Mouse (Mus musculus): ENCODE results near the gene Slc6a6.

Gene Slc6a6

DNA sequence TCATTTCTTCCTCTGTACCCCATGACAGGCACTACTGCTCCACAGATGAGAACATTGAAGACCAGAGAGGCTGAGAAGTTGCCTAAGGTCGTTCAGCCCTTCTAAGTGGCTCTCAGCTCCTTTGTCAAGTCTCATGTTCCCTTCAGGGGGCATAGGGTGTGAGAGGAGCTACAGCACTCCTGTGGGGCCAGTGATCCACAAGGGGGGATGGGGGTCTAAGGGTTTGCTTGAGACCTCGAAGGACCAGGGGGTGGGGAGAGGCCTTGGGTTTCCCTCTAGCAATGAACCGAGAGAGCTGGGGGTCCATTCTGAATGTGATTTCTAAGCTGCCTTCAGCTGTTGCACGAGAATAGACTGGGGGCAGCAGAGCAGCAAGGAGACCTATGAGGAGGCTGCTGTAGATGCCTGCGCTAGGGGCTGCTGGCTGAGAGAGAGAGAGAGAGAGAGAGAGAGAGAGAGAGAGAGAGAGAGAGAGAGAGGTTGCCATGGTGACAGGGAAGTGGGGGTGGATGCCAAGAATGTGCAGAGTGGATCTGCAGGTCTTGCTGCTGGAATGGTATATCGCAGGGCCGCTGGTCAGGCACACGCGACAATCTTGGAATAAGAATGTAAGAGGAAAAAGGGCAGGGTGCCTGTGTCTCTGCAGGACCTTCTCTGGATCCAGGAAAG lies 36.1 kb downstream of the Slc6a6 start:
- no peak for DNase-seq (ENCODE audit: low read depth in 2 of 2, low spot score in 2 of 2)

DNA sequence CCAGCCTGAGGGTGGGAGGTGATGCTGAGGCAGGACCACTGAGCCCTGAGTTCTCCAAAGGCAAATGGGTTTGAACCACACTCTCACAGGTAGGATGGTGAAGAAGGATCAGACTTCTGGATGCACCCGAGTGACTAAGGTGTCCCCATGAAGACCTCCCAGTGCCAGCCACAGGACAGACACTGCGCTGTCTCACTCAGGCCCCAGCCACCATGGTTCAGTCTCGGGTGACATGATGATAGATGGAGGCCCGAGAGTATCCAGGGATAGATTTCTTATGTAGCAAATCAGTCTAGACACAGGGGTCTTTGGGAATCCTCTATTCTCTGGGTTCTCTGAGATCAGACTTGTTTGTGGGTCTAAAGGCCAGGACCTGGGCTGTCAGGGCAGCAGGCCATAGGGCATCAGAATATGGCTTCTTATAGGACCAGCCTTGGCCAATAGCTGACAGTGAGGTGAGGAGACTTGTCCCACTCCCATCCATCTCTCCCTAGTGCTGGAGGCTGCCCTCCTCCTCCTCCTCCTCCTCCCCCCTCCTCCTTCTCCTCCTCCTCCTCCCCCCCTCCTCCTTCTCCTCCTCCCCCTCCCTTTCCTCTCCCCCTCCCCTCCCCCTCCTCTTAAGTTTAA lies 36.8 kb downstream of the Slc6a6 start:
- DNase-seq (ENCODE audit: low read depth in 2 of 2, low spot score in 2 of 2), result no peak

DNA sequence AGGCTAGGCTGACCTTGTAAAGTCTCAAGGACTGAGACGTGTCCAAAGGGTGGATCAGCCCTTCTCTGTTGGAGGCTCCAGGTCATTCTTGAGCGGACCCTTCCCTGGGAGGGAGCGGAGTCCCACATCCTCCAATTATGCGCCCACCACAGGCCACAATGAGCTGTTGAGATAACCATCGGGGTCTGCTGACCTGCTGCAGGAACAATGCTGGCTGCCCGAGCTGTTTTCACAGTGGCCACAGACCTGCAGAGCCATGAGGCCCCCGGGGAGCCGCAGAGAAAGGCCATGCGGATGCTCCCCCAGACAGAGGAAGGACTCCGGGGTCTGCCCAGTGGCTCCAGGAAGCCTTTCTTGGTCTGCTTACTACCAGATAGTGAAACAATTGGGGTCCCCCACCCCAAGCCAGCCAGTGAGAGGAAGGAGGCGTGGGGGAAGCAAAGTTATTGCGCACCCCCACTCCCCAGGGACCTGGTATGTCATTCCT lies 37.4 kb downstream of the Slc6a6 start:
- DNase-seq (ENCODE audit: low read depth in 2 of 2, low spot score in 2 of 2), result no peak

DNA sequence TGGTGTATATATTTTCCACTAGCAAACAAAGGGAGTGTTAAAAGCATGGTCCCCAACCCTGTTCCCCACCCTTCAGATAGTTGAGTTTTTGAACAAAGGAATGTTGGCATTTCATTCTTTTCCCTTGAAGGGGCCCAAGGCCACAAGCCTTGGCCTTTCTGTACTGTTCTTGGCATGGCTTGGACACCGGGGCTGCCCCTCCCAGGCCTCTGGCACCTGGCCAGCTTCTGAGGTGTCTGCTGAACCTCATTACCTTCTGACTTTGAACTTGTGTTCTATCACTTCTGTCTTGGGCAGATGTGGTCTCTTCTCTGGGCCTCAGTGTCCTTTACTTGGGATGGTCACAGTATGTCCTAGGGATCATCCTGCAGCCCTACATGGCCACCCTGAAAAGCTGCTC lies 43.5 kb downstream of the Slc6a6 start:
- no peak for DNase-seq (ENCODE audit: low read depth in 2 of 2, low spot score in 2 of 2)

DNA sequence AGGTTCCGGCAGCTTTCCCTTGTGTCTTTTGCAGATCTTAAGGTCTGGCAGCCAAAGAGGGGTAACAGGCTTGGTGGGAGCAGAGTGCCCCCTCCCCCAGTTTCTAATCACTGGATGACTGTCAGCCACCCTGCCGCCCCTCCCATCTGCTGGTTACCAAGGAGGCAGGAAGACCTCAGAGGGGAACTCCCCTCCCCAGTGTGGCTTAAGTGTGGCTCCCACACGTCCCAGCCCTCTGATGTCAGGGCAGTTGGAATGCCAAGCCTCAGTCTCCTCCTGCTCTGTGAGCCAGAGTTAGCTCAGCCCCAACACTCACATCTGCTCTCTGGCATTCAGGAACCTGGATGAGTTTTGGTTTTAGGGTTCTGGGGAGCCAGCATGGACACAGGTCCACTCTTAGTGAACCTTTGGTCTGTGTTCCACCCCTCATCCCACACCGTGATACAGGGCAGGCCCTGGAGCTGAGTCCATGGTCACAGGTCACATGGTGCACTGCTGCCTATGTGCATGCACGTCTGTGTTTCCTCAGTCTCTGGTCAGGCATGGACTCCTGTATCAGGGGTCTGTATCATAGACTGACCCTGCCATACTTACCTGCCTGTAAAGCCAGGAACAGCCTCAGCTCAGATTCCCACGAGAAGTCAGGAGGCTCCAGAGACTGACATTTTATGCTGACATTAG lies 45.2 kb downstream of the Slc6a6 start:
- no peak for DNase-seq (ENCODE audit: low read depth in 2 of 2, low spot score in 2 of 2)

DNA sequence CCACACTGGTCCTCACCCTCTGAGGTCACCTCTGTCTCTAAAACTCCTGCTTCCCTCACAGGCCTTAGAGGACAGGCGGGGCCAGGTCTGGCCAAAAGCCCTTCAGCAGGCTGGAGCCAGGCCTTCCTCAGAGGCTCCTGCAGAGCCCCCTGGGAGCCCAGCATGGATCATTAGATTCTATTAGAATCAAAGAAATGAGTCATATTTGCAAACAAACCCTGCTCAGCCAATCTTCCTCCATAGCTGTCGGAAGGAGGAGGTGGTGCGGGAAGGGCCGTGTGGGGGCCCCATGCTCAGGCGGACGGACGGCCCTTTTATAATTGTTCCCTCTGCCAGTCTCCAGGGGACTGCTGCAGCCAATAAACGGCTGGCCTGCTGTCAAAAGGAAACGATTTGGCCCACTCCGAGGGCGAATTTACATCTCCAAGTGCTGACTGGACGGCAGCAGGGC lies 45.8 kb downstream of the Slc6a6 start:
- DNase-seq (ENCODE audit: low read depth in 2 of 2, low spot score in 2 of 2), result no peak

DNA sequence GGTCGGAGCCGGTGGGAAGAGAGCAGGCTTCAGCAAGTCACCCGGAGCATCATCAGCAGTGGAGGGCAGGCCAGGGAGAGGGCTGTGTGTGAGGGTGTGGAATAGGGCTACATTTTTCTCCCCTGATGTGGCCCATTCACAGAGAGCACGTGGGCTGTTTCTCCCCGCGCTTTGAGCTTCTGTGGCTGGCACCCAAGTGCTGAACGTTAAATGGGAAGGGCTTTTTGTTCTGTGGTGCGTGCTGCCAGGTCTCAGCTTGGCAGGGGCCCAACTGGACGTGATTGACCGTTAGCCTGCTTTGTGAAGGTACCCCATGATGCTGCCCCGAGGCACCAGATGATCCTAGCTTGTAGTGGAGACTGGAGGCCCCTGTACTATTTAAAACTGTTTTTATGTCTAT lies 48.3 kb downstream of the Slc6a6 start:
- no peak for DNase-seq (ENCODE audit: low read depth in 2 of 2, low spot score in 2 of 2)

DNA sequence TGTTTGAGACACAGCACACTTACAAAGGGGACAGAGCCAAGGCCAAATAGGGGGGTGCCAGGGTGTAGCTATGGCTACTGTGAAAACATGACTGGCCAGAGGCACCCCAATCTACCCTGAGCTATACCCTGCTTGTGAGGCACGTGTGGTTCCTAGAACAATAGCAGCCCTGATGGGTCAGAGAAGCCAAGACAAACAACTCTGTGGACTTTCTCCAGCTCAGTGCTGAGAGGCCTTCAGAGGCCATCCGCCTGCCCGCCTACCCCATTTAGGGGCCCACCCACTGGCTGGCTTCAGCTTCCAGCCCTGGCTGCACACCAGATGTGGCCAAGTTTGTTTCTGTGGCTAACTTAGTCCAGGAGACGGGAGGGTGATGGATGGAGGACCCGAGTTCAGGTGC lies 52.6 kb downstream of the Slc6a6 start:
- DNase-seq (ENCODE audit: low read depth in 2 of 2, low spot score in 2 of 2), result no peak

DNA sequence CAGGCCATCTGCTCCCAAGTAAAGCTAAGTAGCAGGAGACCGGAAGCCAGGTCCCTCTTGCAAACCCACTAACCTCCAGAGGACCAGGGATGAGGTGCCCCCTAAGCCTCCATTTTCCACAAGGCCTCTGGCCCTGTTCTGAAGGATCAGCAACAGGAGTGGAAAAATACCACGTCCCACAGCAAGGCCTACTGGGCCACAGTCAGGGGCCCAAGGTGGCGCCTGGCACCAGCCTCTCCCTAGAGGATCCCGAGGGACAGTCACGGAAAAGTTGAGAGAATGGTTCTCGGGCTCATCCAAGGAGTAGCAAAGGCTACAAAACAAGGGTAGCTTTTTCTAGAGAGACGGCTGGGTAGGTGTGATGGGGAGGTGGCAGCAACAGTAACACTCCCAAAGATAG lies 53.6 kb downstream of the Slc6a6 start:
- DNase-seq (ENCODE audit: low read depth in 2 of 2, low spot score in 2 of 2), result no peak

DNA sequence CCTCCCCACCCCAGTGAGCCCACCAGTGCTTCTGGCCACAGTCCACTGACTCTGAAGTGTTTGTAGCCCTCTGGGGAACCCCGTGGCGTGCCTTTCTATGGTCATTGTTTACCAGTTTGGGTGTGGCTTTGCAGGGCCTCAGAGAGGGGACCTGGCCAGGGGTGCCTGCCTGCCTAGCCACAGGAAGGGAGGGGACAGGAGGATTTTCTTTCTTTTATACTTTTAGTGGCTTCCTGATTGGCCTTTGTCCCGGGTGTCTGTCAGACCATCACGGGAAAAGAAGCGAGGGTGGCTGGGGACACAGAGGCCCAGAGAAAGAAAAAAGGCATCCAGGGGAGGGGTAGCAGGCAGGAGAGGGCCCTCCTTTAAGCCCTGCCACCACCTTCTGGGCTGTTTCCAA lies 54.2 kb downstream of the Slc6a6 start:
- no peak for DNase-seq (ENCODE audit: low read depth in 2 of 2, low spot score in 2 of 2)

DNA sequence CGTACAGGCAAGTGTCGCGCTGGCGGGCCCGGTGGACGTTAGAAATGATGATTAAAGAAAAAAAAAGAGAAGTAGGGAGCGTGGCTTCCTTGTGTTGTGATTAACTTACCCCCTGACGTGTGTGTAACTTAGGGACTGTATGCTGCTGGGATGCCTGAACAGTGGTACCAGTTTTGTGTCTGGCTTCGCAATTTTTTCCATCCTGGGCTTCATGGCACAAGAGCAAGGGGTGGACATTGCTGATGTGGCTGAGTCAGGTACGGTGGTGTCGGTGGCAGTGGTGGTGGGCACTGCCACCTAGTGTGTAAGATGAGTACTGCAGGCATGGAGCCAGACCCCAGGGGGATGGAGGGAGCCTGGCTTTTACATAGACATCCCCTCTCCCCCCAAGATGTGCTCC lies 57.2 kb downstream of the Slc6a6 start:
- DNase-seq (ENCODE audit: low read depth in 2 of 2, low spot score in 2 of 2), result peak; percentile 55 to 62

DNA sequence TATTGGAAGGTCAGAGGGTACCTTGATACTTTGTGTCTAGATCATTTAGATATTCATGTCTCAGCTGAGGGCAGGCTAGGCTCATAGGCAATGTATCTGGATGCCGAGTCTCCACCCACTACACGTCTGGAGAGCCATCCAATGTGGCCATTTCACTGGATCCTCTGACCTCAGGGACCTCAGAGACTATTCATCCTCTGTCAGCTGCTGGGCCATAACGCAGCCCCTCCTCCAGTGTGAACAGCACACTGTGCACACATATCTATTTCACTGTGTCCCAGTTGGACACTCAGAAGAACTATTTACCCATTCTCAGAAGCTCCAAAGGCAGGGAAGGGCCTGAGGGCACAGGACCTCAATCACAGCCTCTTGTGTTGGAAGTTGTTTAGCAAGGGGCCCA lies 58.6 kb downstream of the Slc6a6 start:
- DNase-seq (ENCODE audit: low read depth in 2 of 2, low spot score in 2 of 2), result no peak

DNA sequence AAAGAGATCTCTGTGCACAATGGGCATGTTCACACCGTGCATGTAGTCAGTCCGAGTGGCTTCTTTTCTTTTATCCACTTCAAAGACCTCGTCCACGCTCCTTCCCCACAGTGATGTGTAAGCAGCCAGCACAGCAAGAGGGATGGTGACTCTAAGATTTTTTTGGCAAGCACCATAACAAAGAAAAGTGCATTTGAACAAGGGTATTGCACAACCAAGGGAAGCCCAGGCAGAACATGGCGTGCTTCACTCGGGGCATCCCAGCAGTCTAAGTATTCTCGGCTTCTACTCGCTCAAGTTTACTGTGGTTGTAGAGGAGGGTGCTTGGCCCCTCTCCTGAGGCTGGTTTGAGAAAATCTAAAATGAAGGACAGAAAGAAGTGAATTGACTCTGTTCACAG lies 59.1 kb downstream of the Slc6a6 start:
- DNase-seq (ENCODE audit: low read depth in 2 of 2, low spot score in 2 of 2), result no peak

DNA sequence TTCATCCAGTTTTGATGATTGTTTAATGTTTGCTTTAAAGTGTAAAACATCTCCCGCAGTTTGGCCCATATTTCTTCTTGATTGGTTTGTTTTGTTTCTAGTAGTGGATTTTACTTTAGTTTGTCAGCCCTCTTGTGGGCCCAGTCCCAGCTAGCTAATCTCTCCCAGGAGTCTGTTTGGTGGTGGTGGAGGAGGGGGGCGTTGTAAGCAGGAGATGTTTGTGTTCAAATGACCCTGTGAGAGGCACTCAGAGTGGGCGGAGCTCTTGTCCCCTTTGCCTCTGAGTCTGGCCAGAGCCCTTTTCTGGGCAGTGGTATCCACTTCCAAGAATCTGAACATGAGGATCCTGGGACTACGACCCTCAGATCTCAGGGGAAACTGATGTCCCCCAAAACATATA lies 60.0 kb downstream of the Slc6a6 start:
- DNase-seq (ENCODE audit: low read depth in 2 of 2, low spot score in 2 of 2), result no peak

DNA sequence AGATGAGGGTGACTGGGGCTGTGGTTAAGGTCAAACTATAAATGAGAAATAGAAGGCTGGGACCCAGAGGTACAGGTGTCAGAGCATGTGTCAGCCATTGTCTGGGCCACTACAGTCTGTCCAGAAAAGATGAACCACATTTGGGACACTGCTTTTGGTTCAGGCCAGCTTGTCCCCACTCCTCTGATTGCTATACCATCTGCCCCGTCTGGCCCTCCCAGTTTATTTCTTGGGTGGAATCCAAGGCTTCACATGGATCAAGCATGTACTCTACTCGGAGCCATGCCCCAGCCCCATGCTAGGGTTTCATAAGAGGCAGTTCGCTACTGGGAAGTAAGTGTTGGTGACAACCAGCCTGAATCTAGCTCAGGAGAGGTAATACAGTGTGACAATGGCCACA lies 61.4 kb downstream of the Slc6a6 start:
- no peak for DNase-seq (ENCODE audit: low read depth in 2 of 2, low spot score in 2 of 2)

DNA sequence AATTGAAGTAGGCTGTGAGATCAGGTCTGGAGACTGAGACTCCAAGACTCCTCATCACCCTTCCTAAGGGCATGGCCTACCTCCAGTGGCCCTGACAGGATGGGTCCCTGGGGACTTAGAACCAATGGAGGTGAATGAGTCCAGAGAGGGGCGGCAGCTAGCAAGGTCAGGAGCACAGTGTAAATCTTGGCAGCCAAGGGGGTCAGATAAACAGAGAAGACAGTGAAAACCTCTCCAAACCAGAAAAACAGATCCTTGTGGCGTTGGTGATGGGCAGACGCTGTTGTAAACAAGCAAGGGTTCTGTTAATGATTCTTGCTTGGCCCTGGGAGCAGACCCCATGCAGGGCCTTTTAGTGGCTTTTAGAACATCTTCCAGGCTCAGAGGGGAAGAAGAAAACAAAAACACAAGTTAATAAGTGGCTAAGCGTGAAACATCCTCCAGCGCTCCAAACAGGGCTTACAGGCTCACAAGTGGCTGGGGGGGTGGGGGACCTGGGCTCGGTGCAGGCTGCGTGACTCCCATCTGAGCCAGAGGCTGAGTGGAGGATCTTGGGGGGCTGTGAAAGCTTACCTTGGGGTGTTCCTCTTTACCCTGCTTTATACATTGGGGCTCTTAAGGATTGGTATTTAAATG lies 62.2 kb downstream of the Slc6a6 start:
- DNase-seq (ENCODE audit: low read depth in 2 of 2, low spot score in 2 of 2), result no peak

DNA sequence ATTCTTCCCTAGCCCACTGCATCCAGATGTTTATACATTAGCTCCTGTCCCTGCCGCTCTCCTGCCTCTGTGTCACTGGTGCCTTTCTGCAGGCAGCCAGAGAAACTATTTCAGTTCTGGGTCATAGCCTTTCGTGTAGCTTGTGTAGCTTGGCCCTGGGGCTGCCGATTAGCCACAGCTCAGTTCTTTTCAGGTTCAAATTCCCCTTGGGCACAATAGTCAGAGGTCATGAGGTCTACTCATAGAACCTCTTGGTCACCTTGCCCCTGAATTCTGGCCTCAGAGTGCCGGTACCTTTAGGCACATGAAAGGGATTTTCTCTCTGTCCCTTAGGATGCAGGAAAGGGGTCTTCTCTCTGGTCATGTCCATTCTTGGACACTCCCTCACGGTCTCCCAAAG lies 62.9 kb downstream of the Slc6a6 start:
- DNase-seq (ENCODE audit: low read depth in 2 of 2, low spot score in 2 of 2), result no peak

DNA sequence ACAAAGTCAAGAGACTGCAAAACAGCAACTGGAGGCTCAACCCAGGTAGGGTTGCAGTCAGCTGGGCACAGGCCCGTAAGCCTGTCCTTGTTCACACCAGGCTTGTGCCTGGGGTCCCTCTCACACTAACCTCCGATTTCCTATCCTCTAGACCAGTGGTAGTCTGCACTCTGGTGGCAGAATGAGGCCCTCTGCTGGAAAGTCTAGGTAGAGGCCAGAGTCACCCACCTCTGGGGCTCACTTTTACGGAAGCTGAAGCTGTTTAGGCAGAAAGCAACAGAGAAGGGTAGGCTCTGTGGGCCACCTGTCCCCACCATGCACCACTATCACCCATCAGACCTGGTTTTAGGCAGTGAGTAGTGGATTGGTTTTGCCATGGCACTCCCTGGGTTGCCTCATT lies 67.1 kb downstream of the Slc6a6 start:
- DNase-seq (ENCODE audit: low read depth in 2 of 2, low spot score in 2 of 2), result no peak

DNA sequence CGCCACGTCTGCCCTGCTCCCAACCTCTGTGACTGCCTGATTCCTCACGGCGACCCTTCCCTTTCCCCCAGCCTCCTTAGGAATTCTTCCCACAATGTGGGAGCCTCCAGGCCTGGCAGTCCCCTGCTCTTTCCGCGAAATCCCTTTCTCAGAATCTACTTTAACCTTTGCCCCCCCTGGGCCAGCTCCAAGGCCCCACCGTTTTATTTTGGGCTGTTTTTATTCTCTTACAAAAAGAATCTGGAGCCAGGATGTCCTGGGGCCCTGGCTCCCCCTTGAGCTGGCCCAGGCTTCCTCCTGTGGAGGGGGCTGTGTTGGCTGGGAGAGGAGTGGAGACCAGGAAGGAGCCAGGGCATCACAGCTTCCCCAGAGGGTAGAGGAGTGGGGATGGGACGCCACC lies 69.0 kb downstream of the Slc6a6 start:
- DNase-seq (ENCODE audit: low read depth in 2 of 2, low spot score in 2 of 2), result no peak

DNA sequence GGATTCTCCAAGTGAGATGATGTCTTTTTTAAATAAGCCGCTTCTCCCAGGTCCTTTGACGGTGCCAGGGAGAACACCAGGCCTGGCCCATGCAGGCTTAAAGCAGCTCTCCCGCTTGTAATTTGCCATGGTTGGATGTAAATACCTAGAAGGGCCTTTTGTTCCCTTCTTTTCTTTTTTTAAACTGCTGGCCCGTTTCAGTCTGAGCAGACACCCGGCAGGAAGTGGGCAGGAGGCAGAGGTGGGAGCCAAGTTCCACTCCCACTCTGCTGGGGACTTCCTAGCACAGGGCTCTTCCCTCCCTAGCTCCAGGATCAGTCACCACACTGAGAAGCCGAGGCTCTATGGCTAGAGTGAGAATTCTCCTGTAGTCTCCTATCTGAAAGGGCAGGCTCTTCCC lies 70.2 kb downstream of the Slc6a6 start:
- no peak for DNase-seq (ENCODE audit: low read depth in 2 of 2, low spot score in 2 of 2)

DNA sequence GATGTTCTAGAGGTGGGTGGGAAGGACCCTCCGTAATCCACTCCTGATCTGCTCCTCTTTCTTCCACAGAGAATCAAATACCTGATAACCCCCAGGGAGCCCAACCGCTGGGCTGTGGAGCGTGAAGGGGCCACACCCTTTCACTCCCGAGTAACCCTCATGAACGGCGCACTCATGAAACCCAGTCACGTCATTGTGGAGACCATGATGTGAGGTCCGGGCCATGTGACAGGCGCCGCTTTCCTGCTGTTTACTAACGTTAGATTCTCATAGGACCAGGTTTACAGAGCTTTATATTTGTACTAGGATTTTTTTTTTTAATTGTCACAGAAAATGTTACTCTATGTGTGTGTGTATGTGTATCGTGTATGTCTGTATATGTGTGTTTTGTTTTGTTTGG lies 71.0 kb downstream of the Slc6a6 start:
- no peak for DNase-seq (ENCODE audit: low read depth in 2 of 2, low spot score in 2 of 2)

Measured in CD8-positive naive resting alpha-beta T cell, adult 2 months (primary cell).